Mouse (Mus musculus) embryonic fibroblast, embryonic 13.5 days (primary cell): ENCODE results near the gene Scnn1a. TPM values are rescaled to one million over a fixed set of nuclear protein-coding genes. Genes with fewer than 3 reads are reported as not detected.

Experiments
- H3K27ac ChIP-seq: 2 replicates; pipeline ENCODE4 v1.5.1; 2012; ENCODE audit warnings: low read length, control low read depth, inconsistent platforms; ENCODE audit not compliant: insufficient read depth
- H3K4me1 ChIP-seq: 2 replicates; pipeline ENCODE4 v1.6.1; 2011; ENCODE audit warnings: low read length; ENCODE audit not compliant: control insufficient read depth, insufficient read depth
- H3K4me3 ChIP-seq: 2 replicates; pipeline ENCODE4 v1.5.1; 2011; ENCODE audit warnings: mild to moderate bottlenecking, control low read depth, low read length; ENCODE audit not compliant: insufficient read depth
- CTCF ChIP-seq: IDR thresholded peaks from 2 replicates; pipeline ENCODE4 v1.5.1; 2011; ENCODE audit warnings: mild to moderate bottlenecking, control low read depth, low read length, moderate library complexity, borderline replicate concordance; ENCODE audit not compliant: insufficient read depth
- POLR2A ChIP-seq: IDR thresholded peaks from 2 replicates; pipeline ENCODE4 v1.6.1; 2011; ENCODE audit warnings: low read depth, mild to moderate bottlenecking, control low read depth, low read length, moderate library complexity
- polyA plus RNA-seq: library from polyadenylated mRNA; stranded (reverse); fragments of >200 nt; gene quantifications from 2 replicates; pipeline ENCODE4 v1.2.4, GENCODE M21; 2011; ENCODE audit warnings: low read depth; ENCODE audit not compliant: missing spikeins, insufficient read length

Gene Scnn1a
- polyA plus RNA-seq, 1 experiment = 0.70 TPM

- H3K4me1 ChIP-seq = peaks cover 29% of the 10 kb centered on the region
Observed at GRCm38 (mm10) chr6:125350995-125351324, 30.5 kb downstream of the Scnn1a start.

GRCm38 (mm10) chr6:125351368-125352045, 31.0 kb downstream of the Scnn1a start:
- TF ChIP-seq POLR2A = no peak
- no peak for TF ChIP-seq CTCF
- peak overlapping the region; percentile 67 for H3K27ac ChIP-seq
- peak overlapping the region; percentile 88 for H3K4me3 ChIP-seq
- H3K4me1 ChIP-seq = peaks cover 29% of the 10 kb centered on the region

More at GRCm38 (mm10) chr6:125350995-125351324, 30.5 kb downstream of the Scnn1a start:
- Histone ChIP-seq H3K4me3 (peak overlapping the region; percentile 88), H3K27ac (peak overlapping the region; percentile 67)
- TF ChIP-seq CTCF = no peak
- no peak for TF ChIP-seq POLR2A

DNA sequence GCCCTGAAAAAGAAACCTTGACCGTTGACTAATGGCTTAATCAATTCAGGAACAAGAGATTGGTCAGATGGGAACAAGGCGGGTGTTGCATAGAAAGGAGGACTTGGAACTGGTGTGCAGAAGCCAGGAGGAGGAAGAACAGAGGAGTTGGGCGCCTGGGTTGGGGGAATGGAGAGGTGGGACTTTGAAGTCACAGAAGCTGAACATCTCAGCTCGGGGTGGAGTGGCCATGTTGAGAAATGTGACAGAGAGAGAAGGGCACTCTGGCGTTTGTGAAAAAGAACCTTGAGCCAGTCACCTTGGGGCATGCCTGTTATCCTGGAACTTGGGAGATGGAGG, 31.6 kb downstream of the Scnn1a start:
- Histone ChIP-seq H3K4me1 (peaks cover 29% of the 10 kb centered on the region), H3K4me3 (no peak overlapping the region), H3K27ac (peak overlapping the region; percentile 67)
- TF ChIP-seq POLR2A = no peak
- TF ChIP-seq CTCF = no peak

GRCm38 (mm10) chr6:125352811-125353210, 32.4 kb downstream of the Scnn1a start:
- TF ChIP-seq CTCF (no peak), POLR2A (no peak)
- Histone ChIP-seq H3K27ac (peak overlapping the region; percentile 90), H3K4me1 (peaks cover 29% of the 10 kb centered on the region)

DNA sequence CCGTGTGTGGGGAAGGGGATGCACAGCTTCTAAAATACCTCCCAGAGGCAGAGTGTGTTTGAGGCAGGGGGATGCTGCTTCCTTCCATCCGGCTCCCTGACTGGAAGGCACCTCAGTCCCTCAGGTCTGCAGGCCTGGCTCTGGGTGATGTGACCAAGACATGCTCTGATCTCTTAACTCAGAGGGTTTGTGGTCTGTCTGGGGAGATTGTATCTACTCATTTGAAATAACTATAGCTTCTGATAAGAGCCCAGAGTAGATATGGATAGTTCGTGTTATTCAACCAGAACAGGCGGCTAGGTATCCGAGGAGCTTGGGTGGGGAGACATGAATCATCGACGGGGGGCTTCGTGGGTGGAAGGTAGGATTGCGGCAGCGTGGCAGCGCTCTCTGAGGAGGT, 32.8 kb downstream of the Scnn1a start:
- Histone ChIP-seq H3K4me3 (no peak overlapping the region), H3K4me1 (peaks cover 29% of the 10 kb centered on the region), H3K27ac (peak overlapping the region; percentile 90)
- no peak for TF ChIP-seq POLR2A
- no peak for TF ChIP-seq CTCF

More at GRCm38 (mm10) chr6:125352811-125353210, 32.4 kb downstream of the Scnn1a start:
- 0 out of 2 replicates have a peak overlapping the region, but pooled peaks have one; percentile 1 for H3K4me3 ChIP-seq

GRCm38 (mm10) chr6:125353655-125354054, 33.2 kb downstream of the Scnn1a start:
- H3K4me1 ChIP-seq = peaks cover 29% of the 10 kb centered on the region
- H3K4me3 ChIP-seq = no peak overlapping the region
- peak overlapping the region; percentile 90 for H3K27ac ChIP-seq
- TF ChIP-seq POLR2A (no peak), CTCF (no peak)

- peaks cover 27% of the 10 kb centered on the region for H3K4me1 ChIP-seq
- H3K4me3 ChIP-seq = no peak overlapping the region
- TF ChIP-seq POLR2A = peak; percentile 65
- TF ChIP-seq CTCF = no peak
- H3K27ac ChIP-seq = peak overlapping the region; percentile 90
Observed at GRCm38 (mm10) chr6:125354352-125355151, 34.1 kb downstream of the Scnn1a start.

GRCm38 (mm10) chr6:125355197-125355741, 34.8 kb downstream of the Scnn1a start:
- Histone ChIP-seq H3K4me1 (peaks cover 27% of the 10 kb centered on the region), H3K27ac (peak overlapping the region; percentile 90), H3K4me3 (no peak overlapping the region)
- TF ChIP-seq POLR2A (no peak), CTCF (no peak)

DNA sequence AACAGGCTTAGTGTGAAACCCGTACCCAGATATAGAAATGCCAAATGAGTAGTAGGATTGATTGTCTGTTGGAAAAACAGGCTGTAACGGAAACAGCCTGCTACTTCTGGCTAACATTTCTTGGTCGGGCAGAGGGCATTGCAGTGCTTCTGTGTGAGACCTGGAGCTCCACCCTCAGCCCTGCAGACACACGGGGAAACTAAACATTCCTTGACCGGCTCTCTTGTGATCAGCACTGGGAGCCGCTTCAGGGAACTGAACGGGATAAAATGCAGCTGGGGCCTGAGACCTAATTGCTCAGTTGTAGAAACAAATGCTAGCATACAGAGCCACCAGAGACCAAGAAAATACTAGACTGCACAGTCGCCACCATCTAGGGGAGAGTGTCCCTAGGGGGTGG, 35.8 kb downstream of the Scnn1a start:
- TF ChIP-seq POLR2A (no peak), CTCF (no peak)
- no peak overlapping the region for H3K27ac ChIP-seq
- peaks cover 26% of the 10 kb centered on the region for H3K4me1 ChIP-seq
- no peak overlapping the region for H3K4me3 ChIP-seq

DNA sequence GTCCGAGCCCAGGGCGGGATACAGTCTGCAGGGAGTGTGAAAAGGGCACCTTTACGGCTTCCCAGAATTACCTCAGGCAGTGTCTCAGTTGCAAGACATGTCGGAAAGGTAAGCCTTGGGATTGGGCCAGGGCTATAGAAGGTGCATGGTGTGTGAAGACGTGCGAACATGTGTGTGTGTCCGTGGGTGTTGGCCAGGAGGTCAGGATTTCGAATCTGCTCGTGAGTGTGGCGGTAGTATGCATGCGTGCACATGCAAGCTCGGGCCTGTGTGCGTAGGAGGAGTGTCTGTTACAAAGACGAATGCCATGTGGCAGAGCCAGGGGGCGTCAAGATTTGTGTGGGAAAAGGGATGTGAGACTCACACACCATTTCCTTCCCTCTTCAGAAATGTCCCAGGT, 36.9 kb downstream of the Scnn1a start:
- TF ChIP-seq CTCF = no peak
- TF ChIP-seq POLR2A = no peak
- no peak overlapping the region for H3K4me3 ChIP-seq
- H3K4me1 ChIP-seq = peaks cover 23% of the 10 kb centered on the region
- no peak overlapping the region for H3K27ac ChIP-seq
